Mouse (Mus musculus) erythroblast, embryonic 14.5 days (primary cell): ENCODE data around the gene Rbfox1.

ENCODE experiments used
- GATA1 ChIP-seq: IDR thresholded peaks from 2 replicates; pipeline ENCODE4 v1.6.1; 2012; ENCODE audit warnings: low read length, inconsistent platforms, mixed read lengths
- TAL1 ChIP-seq: IDR thresholded peaks from 3 replicates; pipeline ENCODE4 v1.6.1; 2012; ENCODE audit warnings: low read length, inconsistent platforms, mixed read lengths

DNA sequence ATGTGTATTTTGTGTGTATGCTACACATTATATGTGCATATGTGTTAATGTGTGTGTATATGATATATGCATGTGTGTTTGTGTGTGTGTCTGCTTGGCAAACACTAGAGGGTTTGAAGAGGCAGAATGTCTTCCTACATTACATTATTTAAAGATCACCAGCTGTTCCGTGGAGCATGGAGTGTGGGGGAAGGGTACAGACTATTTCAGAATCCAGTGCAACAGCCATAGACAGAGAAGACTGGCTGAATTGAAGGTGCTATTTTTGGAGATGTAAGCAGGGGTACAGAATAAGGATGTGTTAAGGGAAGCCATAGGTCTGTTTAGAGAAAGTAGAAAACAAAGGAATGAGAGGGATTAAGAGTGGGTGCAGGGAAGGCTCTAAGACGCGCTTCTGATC, 869.7 kb downstream of the Rbfox1 start:
- no peak for TF ChIP-seq TAL1
- TF ChIP-seq GATA1 = no peak
